Mouse (Mus musculus) forebrain, embryonic 12.5 days (tissue): Measurements from ENCODE around the gene Gpr3. TPM values are rescaled to one million over a fixed set of nuclear protein-coding genes. Genes with fewer than 3 reads are reported as not detected.
A peak's percentile ranks its signal among the peaks of the same experiment; 100 is the strongest.

ENCODE experiments used
- ATAC-seq: fragments of 200-750 bp; cut with Nextera tagmentation; 2 replicates; pipeline ENCODE4 v1.8.0; 2017; ENCODE audit warnings: moderate TSS enrichment; ENCODE audit not compliant: low FRiP score
- H3K27ac ChIP-seq: fragments of 300-500 bp; sonication (generic); 2 replicates; pipeline ENCODE4 v1.5.1; 2016; ENCODE audit warnings: mild to moderate bottlenecking
- H3K27me3 ChIP-seq: fragments of 300-500 bp; sonication (generic); 2 replicates; pipeline ENCODE4 v1.6.1; 2016; ENCODE audit warnings: mild to moderate bottlenecking
- H3K36me3 ChIP-seq: fragments of 300-500 bp; sonication (generic); replicated peaks from 2 replicates; pipeline ENCODE4 v1.6.1; 2016; ENCODE audit warnings: mild to moderate bottlenecking
- H3K4me1 ChIP-seq: fragments of 300-500 bp; sonication (generic); 2 replicates; pipeline ENCODE4 v1.6.1; 2016
- H3K4me2 ChIP-seq: fragments of 300-500 bp; sonication (generic); 2 replicates; pipeline ENCODE4 v1.6.1; 2016; ENCODE audit warnings: mild to moderate bottlenecking, moderate library complexity
- H3K4me3 ChIP-seq: fragments of 300-500 bp; sonication (generic); replicated peaks from 2 replicates; pipeline ENCODE4 v1.5.1; 2016; ENCODE audit warnings: mild to moderate bottlenecking
- H3K9ac ChIP-seq: fragments of 300-500 bp; sonication (generic); 2 replicates; pipeline ENCODE4 v1.6.1; 2016; ENCODE audit warnings: mild to moderate bottlenecking
- H3K9me3 ChIP-seq: fragments of 300-500 bp; sonication (generic); 2 replicates; pipeline ENCODE4 v1.6.1; 2016
- WGBS: fragments of 180-500 bp; shearing (Covaris S2); methylation state at CpG from one replicate; pipeline ENCODE4 v1.1.7; 2016; 5-methylcytosine and 5-hydroxymethylcytosine counted together
- polyA plus RNA-seq: library from polyadenylated mRNA; unstranded; fragments of >200 nt; fragmentation: Nextera tagmentation; extraction: Ambion mirVana; gene quantifications from 2 replicates; pipeline ENCODE4 v1.2.1, GENCODE M21; 2016

Gpr3 gene
- polyA plus RNA-seq, 1 experiment from 2014 or later = 0.14 TPM

DNA sequence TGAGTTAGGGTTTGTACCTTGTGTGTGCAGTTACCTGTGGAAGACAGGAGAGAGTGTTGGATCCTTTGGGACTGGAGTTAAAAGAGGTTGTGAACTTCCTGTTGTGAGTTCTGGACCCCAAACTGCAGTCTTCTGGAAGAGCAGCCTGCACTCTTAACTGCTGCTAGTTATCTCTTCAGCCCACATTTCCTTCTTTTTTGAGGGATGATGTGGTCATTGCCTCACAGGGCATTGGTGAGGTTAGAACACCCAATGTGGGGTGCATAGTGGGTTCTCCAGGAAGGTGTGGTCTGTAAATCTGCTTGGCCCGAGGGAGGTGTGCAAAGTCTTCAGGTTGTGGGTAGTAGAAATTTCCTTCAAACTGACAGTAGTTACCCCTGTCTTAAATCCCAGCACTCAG lies 32.0 kb upstream of the Gpr3 start:
- Histone ChIP-seq H3K27me3 (peaks cover 95% of the 10 kb centered on the region), H3K4me2 (no peak overlapping the region), H3K36me3 (no peaks in the 10 kb centered on the region), H3K4me1 (peaks cover 10% of the 10 kb centered on the region), H3K9me3 (no peaks in the 10 kb centered on the region), H3K4me3 (no peak overlapping the region), H3K9ac (no peak overlapping the region), H3K27ac (no peak overlapping the region)
- ATAC-seq = no peak
- WGBS = 87% methylated on average over 1 of the region's 1 CpGs

DNA sequence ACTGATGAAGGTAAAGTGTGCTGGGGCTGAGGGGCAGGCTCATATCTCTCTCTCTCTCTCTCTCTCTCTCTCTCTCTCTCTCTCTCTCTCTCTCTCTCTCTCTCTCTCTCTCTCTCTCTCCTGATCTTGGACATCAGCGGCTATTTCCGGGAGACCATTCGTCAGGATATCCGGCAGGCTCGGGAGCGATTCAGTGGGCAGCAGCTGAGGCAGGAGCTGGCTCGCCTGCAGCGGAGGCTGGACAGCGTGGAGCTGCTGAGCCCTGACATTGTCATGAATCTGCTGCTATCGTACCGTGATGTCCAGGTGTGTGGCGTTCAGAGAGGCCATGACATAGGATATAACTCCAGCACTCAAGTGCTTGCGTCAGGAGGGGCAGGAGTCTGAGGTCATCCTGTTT lies 31.2 kb upstream of the Gpr3 start:
- Histone ChIP-seq H3K9ac (no peak overlapping the region), H3K4me1 (peaks cover 10% of the 10 kb centered on the region), H3K9me3 (no peaks in the 10 kb centered on the region), H3K36me3 (no peaks in the 10 kb centered on the region), H3K4me2 (no peak overlapping the region), H3K4me3 (no peak overlapping the region), H3K27me3 (peaks cover 95% of the 10 kb centered on the region), H3K27ac (no peak overlapping the region)
- WGBS = 58% methylated on average over 13 of the region's 13 CpGs
- ATAC-seq = no peak

DNA sequence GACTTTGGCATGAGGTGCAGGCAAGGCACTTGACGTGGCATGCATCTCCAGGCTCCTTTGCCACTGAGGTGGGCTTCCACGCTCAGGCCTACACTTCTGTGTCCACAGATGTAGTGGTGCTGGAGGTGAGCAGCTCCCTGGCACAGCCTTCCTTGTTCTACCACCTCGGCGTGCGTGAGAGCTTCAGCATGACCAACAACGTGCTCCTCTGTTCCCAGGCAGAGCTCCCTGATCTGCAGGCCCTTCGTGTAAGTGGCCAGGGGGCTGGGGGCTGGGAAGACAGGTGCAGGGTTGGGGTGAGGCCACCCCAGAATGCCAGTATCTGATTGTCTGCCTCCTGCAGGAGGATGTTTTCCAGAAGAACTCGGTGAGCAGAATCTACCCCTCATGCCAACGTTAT lies 30.4 kb upstream of the Gpr3 start:
- Histone ChIP-seq H3K4me2 (no peak overlapping the region), H3K36me3 (no peaks in the 10 kb centered on the region), H3K9ac (no peak overlapping the region), H3K4me1 (peaks cover 10% of the 10 kb centered on the region), H3K4me3 (no peak overlapping the region), H3K9me3 (no peaks in the 10 kb centered on the region), H3K27ac (no peak overlapping the region), H3K27me3 (peaks cover 87% of the 10 kb centered on the region)
- 56% methylated on average over 9 of the region's 9 CpGs for WGBS
- no peak for ATAC-seq

DNA sequence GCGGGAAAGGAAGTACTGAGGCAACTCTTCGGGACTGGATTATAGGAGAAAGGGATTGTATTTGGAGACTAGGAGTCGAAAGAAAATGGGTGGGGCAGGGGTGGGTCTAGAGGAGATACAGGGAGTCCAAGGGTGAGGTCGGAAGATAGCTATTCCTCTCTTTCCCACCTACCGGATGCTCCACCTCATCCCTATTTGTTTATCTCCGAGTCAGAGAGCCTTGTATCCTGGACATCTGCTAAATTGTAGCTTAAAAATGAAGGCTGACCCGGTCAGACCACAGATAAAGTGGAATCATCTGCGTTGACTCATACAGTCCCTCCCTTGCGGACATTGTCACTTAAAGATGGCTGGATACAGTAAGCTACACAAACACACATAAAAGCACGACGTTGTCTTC lies 29.6 kb upstream of the Gpr3 start:
- Histone ChIP-seq H3K27ac (no peak overlapping the region), H3K9me3 (no peaks in the 10 kb centered on the region), H3K4me1 (peaks cover 10% of the 10 kb centered on the region), H3K27me3 (peaks cover 79% of the 10 kb centered on the region), H3K4me3 (peak overlapping the region; percentile 55), H3K9ac (no peak overlapping the region), H3K36me3 (no peaks in the 10 kb centered on the region), H3K4me2 (peak overlapping the region; percentile 92)
- no peak for ATAC-seq
- WGBS = 32% methylated on average over 11 of the region's 11 CpGs

DNA sequence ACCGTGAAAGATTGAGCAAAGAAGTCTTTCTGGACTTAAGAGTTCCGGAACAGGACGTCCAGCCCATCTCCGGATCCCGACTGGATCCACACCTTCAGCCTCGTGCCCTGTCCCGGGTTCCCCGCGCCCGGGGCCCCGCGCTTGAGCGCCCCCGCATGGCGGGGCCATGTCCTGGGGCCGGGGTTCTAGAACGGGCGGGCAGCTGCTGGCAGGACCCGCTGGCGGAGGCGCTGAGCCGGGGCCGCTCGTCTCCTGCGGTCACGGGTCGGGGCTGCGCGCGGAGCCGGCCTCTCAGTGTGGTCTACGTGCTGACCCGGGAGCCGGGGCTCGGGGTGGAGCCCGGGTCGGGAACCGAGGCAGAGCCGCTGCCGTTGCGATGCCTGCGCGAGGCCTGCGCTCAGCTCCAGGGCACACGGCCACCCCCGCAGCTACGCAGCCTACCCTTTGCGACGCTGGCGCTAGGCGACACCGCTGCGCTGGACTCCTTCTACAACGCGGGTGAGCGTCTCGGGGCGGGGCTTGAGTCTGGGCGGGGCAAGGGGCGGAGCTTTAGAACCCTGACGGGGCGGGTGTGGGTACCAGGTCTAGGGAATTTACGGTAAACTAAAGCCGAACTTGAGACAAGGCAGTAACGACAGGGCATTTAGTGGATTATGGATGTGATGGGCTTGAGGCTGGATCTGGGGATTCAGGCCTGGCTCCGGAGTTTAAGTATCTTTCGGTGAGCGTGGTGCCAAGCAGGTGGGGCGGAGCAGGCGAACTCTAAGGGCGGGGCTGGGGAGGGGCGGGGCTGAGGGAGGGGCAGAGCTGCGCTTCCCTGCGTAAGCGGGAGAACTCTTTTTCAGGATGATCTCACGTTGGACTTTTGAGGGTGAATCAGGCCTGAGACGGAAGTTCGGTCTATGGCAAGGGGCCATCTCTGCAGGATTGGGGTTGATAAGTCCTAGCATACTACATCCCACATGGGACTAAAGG lies 28.9 kb upstream of the Gpr3 start:
- H3K27ac ChIP-seq = peak overlapping the region; percentile 25; the same call in 1 of the 2 replicates

DNA sequence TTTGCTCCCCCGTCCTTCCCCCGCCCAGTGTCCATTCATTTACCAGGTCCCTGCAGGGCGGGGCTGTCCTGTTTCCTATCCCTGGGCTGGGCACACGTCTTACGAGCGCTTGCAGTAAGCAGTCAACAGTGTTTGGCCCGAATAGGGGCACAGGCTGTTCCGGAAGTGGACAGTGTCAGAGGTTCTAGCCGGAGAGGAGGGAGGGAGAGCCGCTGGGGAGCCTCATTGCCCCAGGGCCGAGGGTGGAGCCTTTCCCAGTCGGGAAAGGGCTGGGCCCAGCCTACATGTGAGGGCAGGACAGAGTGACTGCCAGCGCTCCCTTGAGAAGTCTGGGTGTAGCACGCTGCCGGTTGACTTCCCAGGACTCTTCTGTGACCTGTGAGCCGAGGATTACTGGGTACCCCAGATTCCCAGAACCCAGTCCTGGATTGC lies 28.2 kb upstream of the Gpr3 start, which contains the start of gene Map3k6:
Gene Map3k6, plus strand, starts transcription at position 329 of the 432 bp plus-strand sequence.
- H3K27ac ChIP-seq = peak within 1 kb of the TSS; percentile 25; the same call in 1 of the 2 replicates
- H3K4me1 ChIP-seq = peaks cover 10% of the 10 kb centered on the region
- WGBS = 5% methylated on average over 16 of the region's 16 CpGs
- no peaks in the 10 kb centered on the region for H3K9me3 ChIP-seq
- ATAC-seq = no peak
- peak within 1 kb of the TSS; percentile 62 for H3K9ac ChIP-seq
- H3K27me3 ChIP-seq = peaks cover 69% of the 10 kb centered on the region
- peak within 1 kb of the TSS; percentile 55 for H3K4me3 ChIP-seq
- no peaks in the 10 kb centered on the region for H3K36me3 ChIP-seq
- peak within 1 kb of the TSS; percentile 92 for H3K4me2 ChIP-seq

More for the DNA sequence above, 28.9 kb upstream of the Gpr3 start:
- Histone ChIP-seq H3K4me3 (peak overlapping the region; percentile 55), H3K27me3 (peaks cover 72% of the 10 kb centered on the region), H3K4me1 (peaks cover 10% of the 10 kb centered on the region), H3K36me3 (no peaks in the 10 kb centered on the region), H3K9me3 (no peaks in the 10 kb centered on the region), H3K4me2 (peak overlapping the region; percentile 92), H3K9ac (peak overlapping the region; percentile 62)
- ATAC-seq = peak; percentile 94
- under 1% methylated on average over 78 of the region's 78 CpGs for WGBS

DNA sequence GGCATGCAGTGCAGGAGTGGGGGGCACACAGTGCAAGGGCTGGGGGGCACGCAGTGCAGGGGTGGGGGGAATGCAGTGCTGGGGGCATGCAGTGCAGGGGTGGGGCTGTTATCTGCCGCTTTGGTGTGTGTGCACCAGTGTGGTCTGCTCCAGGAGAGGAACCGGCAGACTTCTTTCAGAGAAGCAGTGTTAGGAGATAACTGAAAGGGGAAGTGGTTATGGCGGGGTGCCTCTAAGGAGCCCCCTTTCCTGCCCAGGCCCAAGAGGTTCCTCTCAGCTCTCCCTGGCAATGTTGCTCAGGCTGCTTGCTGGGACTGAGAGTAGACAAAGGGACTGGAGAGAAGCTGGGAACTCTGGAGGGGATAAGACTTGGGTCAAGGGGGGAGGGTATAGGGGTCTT lies 25.6 kb upstream of the Gpr3 start:
- Histone ChIP-seq H3K9me3 (no peaks in the 10 kb centered on the region), H3K4me3 (no peak overlapping the region), H3K27me3 (peaks cover 47% of the 10 kb centered on the region), H3K4me2 (no peak overlapping the region), H3K36me3 (no peaks in the 10 kb centered on the region), H3K4me1 (peaks cover 10% of the 10 kb centered on the region), H3K27ac (no peak overlapping the region), H3K9ac (no peak overlapping the region)
- ATAC-seq = no peak
- 86% methylated on average over 4 of the region's 4 CpGs for WGBS

DNA sequence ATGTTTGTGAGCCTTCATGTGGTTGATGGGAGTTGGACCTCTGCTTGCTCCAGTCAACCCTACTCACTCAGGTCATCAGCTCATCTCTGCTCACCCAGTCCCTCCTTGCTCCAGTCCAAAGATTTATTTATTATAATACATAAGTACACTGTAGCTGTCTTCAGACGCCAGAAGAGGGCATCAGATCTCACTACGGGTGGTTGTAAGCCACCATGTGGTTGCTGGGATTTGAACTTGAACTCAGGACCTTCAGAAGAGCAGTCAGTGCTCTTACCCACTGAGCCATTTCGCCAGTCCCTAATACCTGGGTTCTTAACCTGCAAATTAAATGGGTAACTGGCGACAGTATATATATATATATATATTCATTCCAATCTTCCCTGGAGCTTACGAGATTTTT lies 23.1 kb upstream of the Gpr3 start:
- H3K9ac ChIP-seq = no peak overlapping the region
- 74% methylated on average over 5 of the region's 5 CpGs for WGBS
- H3K27me3 ChIP-seq = peaks cover 22% of the 10 kb centered on the region
- H3K4me2 ChIP-seq = no peak overlapping the region
- no peak for ATAC-seq
- no peaks in the 10 kb centered on the region for H3K9me3 ChIP-seq
- H3K4me3 ChIP-seq = no peak overlapping the region
- H3K36me3 ChIP-seq = no peaks in the 10 kb centered on the region
- no peak overlapping the region for H3K27ac ChIP-seq
- peaks cover 1% of the 10 kb centered on the region for H3K4me1 ChIP-seq

DNA sequence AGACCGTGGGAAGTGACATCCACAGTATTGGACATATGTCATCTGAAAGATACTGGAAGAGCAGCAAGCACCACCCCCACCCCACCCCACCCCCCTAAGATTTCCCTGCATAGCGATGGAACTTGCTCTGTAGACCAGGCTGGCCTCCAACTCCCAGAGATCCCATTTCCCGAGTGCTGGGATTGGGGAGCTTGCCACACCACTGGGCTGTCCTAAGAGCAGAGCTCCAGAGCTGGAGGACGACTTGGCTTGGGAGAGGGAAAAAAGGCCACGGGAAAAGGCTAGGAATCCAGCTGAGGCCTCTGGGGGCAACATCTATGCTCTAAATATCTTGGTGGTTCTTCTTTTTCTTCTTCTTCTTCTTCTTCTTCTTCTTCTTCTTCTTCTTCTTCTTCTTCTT lies 22.4 kb upstream of the Gpr3 start:
- no peak overlapping the region for H3K4me2 ChIP-seq
- ATAC-seq = no peak
- no peak overlapping the region for H3K9ac ChIP-seq
- H3K4me1 ChIP-seq = no peaks in the 10 kb centered on the region
- H3K27me3 ChIP-seq = peaks cover 15% of the 10 kb centered on the region
- H3K9me3 ChIP-seq = no peaks in the 10 kb centered on the region
- no peaks in the 10 kb centered on the region for H3K36me3 ChIP-seq
- no peak overlapping the region for H3K27ac ChIP-seq
- H3K4me3 ChIP-seq = no peak overlapping the region
- WGBS = 63% methylated on average over 5 of the region's 5 CpGs

DNA sequence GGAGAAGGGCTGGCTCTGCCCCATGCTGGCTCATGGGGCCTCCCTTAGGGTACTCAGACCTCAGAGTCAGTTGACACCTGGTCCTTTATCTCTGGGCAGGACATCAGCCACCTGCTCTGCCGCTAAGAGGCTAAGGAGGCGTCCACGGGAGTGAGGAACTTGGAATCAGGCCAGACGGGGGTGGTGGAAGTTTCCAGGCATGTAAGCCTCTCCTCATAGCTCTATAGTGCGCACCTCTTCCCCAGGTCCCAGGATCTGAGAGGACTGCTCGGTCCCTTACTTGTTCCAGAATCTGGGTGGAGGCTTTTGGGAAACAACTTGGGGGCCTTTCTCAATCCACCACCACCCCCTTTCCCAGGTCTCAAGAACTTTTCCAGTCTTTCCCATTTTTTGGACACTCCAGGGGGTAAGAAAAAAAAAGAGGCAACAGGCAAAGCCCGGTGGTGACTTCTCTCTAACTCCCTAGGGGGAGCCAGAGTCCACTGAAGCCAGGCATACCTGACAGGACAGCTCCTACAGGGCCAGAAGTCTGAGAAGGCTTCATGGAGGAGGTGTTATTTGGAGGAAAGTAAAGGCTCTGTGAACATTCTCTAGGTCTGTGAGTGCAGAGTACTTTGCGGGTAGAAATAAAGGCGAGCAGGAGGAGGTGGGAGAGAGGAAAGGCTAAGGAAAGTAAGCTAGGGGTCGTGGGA lies 21.1 kb upstream of the Gpr3 start:
- Histone ChIP-seq H3K9ac (no peak overlapping the region), H3K27ac (no peak overlapping the region), H3K36me3 (no peaks in the 10 kb centered on the region), H3K4me1 (no peaks in the 10 kb centered on the region), H3K9me3 (no peaks in the 10 kb centered on the region), H3K4me3 (no peak overlapping the region), H3K27me3 (peaks cover 4% of the 10 kb centered on the region; the same call in 1 of the 2 replicates), H3K4me2 (no peak overlapping the region)
- no peak for ATAC-seq
- 38% methylated on average over 10 of the region's 10 CpGs for WGBS

DNA sequence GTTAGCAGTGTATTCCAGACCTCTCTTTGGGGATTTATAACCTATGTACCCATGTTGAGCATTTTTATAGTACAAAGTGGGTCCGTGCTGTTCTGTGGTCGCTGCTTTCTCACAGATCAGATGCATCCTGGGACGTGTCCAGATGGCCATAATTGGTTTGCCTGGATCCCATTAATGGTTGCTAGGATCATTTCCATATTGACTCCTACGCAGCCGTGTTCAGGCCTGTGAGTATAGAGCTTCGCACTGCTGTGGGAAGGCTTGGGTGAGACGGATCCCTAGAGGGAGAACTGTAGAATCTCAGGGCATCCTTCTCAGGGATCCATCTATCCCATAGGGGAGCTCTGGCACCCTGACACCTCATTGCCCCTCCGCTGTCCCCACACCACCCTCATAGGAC lies 17.2 kb upstream of the Gpr3 start:
- no peak for ATAC-seq
- Histone ChIP-seq H3K27me3 (no peaks in the 10 kb centered on the region), H3K4me2 (no peak overlapping the region), H3K4me3 (no peak overlapping the region), H3K9me3 (no peaks in the 10 kb centered on the region), H3K9ac (no peak overlapping the region), H3K36me3 (no peaks in the 10 kb centered on the region), H3K27ac (peak overlapping the region; percentile 31; the same call in 1 of the 2 replicates), H3K4me1 (no peaks in the 10 kb centered on the region)
- 66% methylated on average over 8 of the region's 8 CpGs for WGBS

DNA sequence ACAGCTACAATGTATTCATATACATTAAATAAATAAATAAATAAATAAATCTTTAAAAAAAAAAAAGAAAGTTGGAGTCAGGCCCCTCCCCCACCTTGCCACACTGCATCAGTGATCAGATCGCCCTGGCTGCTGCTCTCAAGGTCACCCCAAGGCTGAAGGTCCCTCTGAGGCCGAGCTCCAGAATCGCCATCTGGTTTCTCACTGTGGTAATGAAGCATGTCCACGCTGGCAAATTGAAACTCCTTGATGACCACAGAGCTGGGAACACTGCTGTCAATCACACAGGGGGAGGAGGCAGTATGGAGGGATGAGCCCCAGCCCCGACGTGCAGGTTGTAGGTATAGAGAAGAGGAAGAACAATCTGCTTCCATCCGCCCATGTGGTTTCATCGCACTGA lies 15.3 kb upstream of the Gpr3 start:
- Histone ChIP-seq H3K4me2 (no peak overlapping the region), H3K4me1 (peaks cover 2% of the 10 kb centered on the region; the same call in 1 of the 2 replicates), H3K9ac (no peak overlapping the region), H3K27me3 (peaks cover 13% of the 10 kb centered on the region), H3K4me3 (no peak overlapping the region), H3K36me3 (no peaks in the 10 kb centered on the region), H3K27ac (no peak overlapping the region), H3K9me3 (no peaks in the 10 kb centered on the region)
- WGBS = 73% methylated on average over 8 of the region's 8 CpGs
- ATAC-seq = no peak
